8 mouse cellular contexts compared by ENCODE assay signal in genomic region chr1:175693429-175693960, GRCm38 (mm10). TPM values are rescaled to one million over a fixed set of nuclear protein-coding genes. Genes with fewer than 3 reads are reported as not detected.
DNase-seq lines count a peak whose midpoint lies in the region; ATAC-seq and TF ChIP-seq lines count a peak whose summit lies in the region.

No protein-coding gene starts in this region.

- peak; percentile 0; the same call in 1 of the 2 replicates for ATAC-seq in hindbrain, embryonic 12.5 days (ENCODE audit: low FRiP score)
- no peak for ATAC-seq in liver, embryonic 15.5 days (ENCODE audit: insufficient read depth)

- DNase-seq in spleen, adult 18-20 months, result peak; percentile 5 to 25
- no peak for DNase-seq in spleen, postnatal 36 days (ENCODE audit: low spot score in 2 of 2)
- DNase-seq in spleen, postnatal 10 days (ENCODE audit: low spot score in 2 of 2), result peak; percentile 11 to 20
- no peak for DNase-seq in embryo, embryonic 10 days (ENCODE audit: low spot score)
- DNase-seq in embryo, embryonic 9.5 days (ENCODE audit: extremely low spot score), result no peak

- TF ChIP-seq CTCF in cortical plate, adult 2 months (IDR thresholded peaks at IDR 0.05; ENCODE audit: extremely low read depth, insufficient read depth, low read length), result no peak

- peak overlapping the region; percentile 67 for H3K4me2 ChIP-seq in hindbrain, embryonic 12.5 days (replicated peaks)
- peak overlapping the region; percentile 99 for H3K4me2 ChIP-seq in liver, embryonic 15.5 days

- H3K4me1 ChIP-seq in cortical plate, adult 2 months (ENCODE audit: control insufficient read depth, insufficient read depth, low read length), result peaks cover 2% of the 10 kb centered on the region; the same call in 1 of the 2 replicates
- H3K4me1 ChIP-seq in hindbrain, embryonic 12.5 days, result peaks cover 26% of the 10 kb centered on the region
- peaks cover 28% of the 10 kb centered on the region for H3K4me1 ChIP-seq in liver, embryonic 15.5 days (replicated peaks)

- no peak for TF ChIP-seq POLR2A in cortical plate, adult 2 months (IDR thresholded peaks at IDR 0.05; ENCODE audit: extremely low read depth, insufficient read depth, low read length)

- H3K4me3 ChIP-seq in cortical plate, adult 2 months (ENCODE audit: insufficient read depth, low read length), result peak overlapping the region; percentile 79; the same call in 1 of the 2 replicates
- peak overlapping the region; percentile 77 for H3K4me3 ChIP-seq in hindbrain, embryonic 12.5 days
- H3K4me3 ChIP-seq in liver, embryonic 15.5 days (replicated peaks), result peak overlapping the region; percentile 80

- H3K27me3 ChIP-seq in hindbrain, embryonic 12.5 days, result no peaks in the 10 kb centered on the region
- H3K27me3 ChIP-seq in liver, embryonic 15.5 days, result 0 out of 2 replicates have a peak, but pooled peaks cover 6% of the 10 kb centered on the region

- H3K27ac ChIP-seq in cortical plate, adult 2 months (ENCODE audit: insufficient read depth, low read length), result no peak overlapping the region
- no peak overlapping the region for H3K27ac ChIP-seq in hindbrain, embryonic 12.5 days
- peak overlapping the region; percentile 21 for H3K27ac ChIP-seq in liver, embryonic 15.5 days (replicated peaks)

- no peak overlapping the region for H3K9ac ChIP-seq in hindbrain, embryonic 12.5 days
- H3K9ac ChIP-seq in liver, embryonic 15.5 days, result peak overlapping the region; percentile 63; the same call in 1 of the 2 replicates

- no peaks in the 10 kb centered on the region for H3K36me3 ChIP-seq in hindbrain, embryonic 12.5 days
- H3K36me3 ChIP-seq in liver, embryonic 15.5 days (replicated peaks), result no peaks in the 10 kb centered on the region

- 46% methylated on average over 12 of the region's 12 CpGs for WGBS in hindbrain, embryonic 12.5 days
- WGBS in liver, embryonic 15.5 days (ENCODE audit: insufficient replicate concordance), result 31% methylated on average over 12 of the region's 12 CpGs

- no peaks in the 10 kb centered on the region for H3K9me3 ChIP-seq in hindbrain, embryonic 12.5 days (replicated peaks)
- no peaks in the 10 kb centered on the region for H3K9me3 ChIP-seq in liver, embryonic 15.5 days (replicated peaks)

RNA-seq across cellular contexts. Expression of gene Chml, which starts 0.8 kb away (rescaled TPM):
- polyA plus RNA-seq in cortical plate, adult 2 months (2012; rRNA removed), result 3.4 and 3.5 TPM in 2 replicates
- 5.9 and 6.0 TPM in 2 replicates for polyA plus RNA-seq in hindbrain, embryonic 12.5 days (2016; fragmentation: Nextera tagmentation; extraction: Ambion mirVana)
- polyA plus RNA-seq in liver, embryonic 15.5 days (2015; fragmentation: Nextera tagmentation; extraction: Ambion mirVana), result 0.73 and 0.76 TPM in 2 replicates

RNA-seq across cellular contexts. Expression of gene Opn3, which starts 0.9 kb away (rescaled TPM):
- 3.8 and 4.2 TPM in 2 replicates for polyA plus RNA-seq in cortical plate, adult 2 months (2012; rRNA removed)
- polyA plus RNA-seq in hindbrain, embryonic 12.5 days (2016; fragmentation: Nextera tagmentation; extraction: Ambion mirVana), result 8.6 and 10.3 TPM in 2 replicates
- 1.3 and 1.5 TPM in 2 replicates for polyA plus RNA-seq in liver, embryonic 15.5 days (2015; fragmentation: Nextera tagmentation; extraction: Ambion mirVana)

RNA-seq across cellular contexts. Expression of gene Wdr64, which starts 4.9 kb away (rescaled TPM):
- 0.02 TPM in 1 of 2 replicates, not detected in the other for polyA plus RNA-seq in cortical plate, adult 2 months (2012; rRNA removed)
- polyA plus RNA-seq in hindbrain, embryonic 12.5 days (2016; fragmentation: Nextera tagmentation; extraction: Ambion mirVana), result not detected in 2 replicates
- not detected in 2 replicates for polyA plus RNA-seq in liver, embryonic 15.5 days (2015; fragmentation: Nextera tagmentation; extraction: Ambion mirVana)

Comparison
In these comparisons a context has a peak if more than half of its experiments do, and no peak if none do; other contexts are left out.
1. DNase-seq: peak in spleen, adult 18-20 months (2 of 2) and spleen, postnatal 10 days (2 of 2); none in spleen, postnatal 36 days (0 of 2), embryo, embryonic 10 days (single experiment) and embryo, embryonic 9.5 days (single experiment).
2. Peak in every context shown above with its lines, with median percentiles within 50 percentile points of each other: H3K4me3 ChIP-seq.